Mouse (Mus musculus) kidney, adult 11 months (tissue): Measurements from ENCODE around the gene Casq1.
"Not testable (repeated sequence)": the region's sequence is repeated elsewhere in the genome, so short reads cannot be mapped to it uniquely, and the experiment has no call there.

ENCODE experiments used
- DNase-seq: peaks from one replicate; pipeline ENCODE4 v3.0.0; 2022

Casq1 gene

DNA sequence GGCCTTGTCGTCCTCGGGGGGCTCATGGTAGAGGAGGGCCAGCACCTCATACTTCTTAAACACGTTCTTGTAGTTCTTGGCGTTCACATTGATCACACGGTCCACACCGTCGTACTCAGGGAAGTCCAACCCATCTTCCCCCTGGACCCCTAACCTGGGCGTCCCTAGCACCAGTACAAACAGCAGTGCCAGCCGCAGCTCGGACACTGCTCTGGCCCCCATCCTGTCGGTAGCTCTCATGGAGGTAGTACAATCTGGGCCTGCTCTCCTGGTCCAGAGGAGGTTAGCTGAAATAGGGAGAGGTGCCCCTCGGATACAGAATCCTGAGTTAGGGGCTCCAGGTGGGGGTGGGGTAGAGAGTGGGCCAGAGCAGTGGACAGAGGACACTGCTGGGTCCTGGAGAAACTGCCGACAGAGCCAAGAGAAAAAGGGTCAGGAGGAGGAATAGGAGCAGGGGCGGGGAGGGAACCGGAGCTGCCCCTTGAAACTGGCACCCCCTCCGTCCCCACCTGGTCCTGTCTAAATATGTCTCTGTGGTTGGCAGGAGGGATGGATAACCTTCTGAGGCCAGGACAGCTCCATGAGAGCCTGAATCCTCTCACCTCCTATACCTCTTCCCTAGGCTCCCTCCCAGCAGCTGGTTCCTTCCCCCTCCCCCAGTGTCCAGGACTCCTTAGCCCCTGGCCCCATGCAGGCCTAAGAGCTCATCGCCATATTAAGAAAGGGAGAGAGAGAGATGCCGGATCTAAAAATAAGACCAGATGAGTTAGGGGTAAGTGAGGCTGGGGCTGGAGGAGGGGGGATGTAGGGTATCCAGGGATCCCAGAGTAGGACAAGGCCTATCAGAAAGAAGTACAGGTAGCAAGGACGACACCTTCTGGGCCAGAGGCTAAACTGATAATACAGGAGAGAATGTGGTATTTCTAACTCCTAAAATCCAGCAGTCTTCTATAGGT, at the start of gene Casq1:
Gene Casq1 (minus strand): TSS at position 418 of the 956 bp plus-strand sequence.
- no peak for DNase-seq

DNA sequence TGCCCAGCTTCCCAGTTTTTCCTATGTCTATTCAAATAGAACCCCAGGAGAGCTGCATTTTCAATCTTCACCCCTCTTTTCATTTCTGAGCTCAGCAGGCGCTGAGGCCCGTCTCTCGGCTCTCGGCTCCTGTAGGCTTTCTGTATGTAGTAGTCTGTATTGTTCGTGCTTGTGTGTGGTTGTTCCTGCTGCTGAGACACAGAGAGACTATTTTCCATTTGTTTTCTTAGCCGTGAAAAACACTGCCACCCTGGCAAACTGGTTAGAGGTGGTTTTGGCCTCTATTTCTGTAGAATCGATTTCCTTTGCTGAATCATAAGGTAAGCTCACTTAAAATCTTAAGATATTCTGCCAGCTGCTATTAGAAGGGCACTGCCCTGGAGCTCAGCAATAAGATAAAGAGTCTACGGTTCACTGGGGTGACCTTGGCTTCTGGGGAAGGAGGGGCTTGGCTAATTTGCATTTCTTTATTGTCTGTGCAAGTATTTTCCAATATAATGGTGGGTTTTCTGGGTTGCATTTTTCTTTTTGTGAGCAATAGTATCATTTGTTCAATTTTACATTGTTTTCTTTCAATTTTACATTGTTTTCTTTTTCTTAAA, 41.9 kb upstream of the Casq1 start, which contains the start of gene Igsf8:
Gene Igsf8 (plus strand): TSS at position 165 of the 602 bp plus-strand sequence.
- no peak for DNase-seq

DNA sequence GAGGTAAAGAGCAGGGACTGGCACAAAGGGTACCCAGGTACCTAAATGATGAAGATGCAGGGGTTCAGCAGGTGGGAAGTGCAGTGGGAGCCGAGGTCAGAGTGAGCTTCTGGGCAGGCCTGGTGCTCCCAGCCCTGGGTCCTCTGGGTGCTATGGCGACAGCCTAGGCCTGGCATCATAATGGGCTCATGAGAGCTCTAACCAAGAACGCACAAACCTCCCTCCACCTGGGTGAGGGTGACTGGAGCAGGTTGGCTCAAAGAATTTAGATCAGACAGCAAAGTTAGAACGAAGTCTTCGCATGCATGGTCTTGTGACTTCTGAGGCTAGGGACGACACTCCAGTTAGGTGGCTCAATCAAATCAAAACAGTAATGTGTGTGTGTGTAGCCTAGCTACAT, 38.6 kb upstream of the Casq1 start, which contains the start of gene Atp1a4:
Gene Atp1a4 (minus strand): TSS at position 101 of the 400 bp plus-strand sequence.
- no peak for DNase-seq

DNA sequence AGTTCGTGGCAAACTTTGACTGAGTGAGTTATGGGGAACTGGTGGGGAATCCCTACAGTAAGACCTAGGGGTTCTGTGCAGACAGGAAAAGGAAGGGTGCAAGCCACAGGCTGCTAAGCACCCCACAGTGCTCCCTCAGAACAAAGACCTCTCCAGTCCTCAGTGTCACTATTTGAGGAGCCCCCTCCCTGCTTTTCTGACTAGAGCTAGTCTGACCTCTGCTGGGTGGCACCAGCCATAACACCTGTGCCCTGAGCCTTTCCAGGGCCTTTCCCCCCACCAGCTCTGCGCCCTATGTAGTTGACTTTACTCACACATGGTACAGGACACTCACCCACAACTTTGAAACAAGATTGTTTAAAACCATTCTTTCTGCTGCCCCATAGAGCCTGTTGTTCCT, 28.0 kb upstream of the Casq1 start:
- DNase-seq = no peak

DNA sequence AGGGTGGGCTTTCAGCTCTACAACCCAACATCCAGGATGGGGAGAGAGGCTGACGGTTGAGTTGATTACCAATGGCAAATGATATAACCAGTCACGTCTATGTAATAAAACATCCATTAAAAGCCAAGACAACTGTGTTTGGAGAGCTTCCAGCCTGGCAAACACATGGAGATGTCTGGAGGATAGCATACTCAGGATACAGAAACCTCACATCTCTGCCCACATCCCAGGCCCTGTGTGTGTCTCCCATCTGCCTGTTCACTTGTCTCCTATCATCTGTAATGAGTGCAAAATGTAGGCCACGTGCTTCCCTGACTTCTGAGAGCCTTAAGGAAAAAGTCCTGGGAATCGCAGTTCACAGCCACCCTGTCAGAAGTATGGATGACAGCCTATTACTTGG, 27.5 kb upstream of the Casq1 start:
- no peak for DNase-seq

DNA sequence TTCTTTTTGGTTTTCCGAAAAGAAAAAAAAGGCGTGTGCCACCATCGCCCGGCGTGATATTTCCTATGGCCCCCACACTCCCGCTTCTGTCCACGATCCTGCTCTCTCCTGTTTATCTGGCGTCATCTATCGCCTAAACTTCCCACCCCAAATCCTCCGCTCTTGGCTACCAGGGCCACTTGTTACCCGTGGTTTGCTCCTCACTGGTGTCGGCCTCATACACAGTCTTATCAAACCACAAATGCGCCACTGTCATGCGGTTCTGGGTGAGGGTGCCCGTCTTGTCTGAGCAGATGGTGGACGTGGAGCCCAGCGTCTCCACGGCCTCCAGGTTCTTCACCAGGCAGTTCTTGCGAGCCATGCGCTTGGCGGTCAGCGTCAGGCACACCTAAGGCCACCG, 25.0 kb upstream of the Casq1 start:
- not testable (repeated sequence) for DNase-seq

DNA sequence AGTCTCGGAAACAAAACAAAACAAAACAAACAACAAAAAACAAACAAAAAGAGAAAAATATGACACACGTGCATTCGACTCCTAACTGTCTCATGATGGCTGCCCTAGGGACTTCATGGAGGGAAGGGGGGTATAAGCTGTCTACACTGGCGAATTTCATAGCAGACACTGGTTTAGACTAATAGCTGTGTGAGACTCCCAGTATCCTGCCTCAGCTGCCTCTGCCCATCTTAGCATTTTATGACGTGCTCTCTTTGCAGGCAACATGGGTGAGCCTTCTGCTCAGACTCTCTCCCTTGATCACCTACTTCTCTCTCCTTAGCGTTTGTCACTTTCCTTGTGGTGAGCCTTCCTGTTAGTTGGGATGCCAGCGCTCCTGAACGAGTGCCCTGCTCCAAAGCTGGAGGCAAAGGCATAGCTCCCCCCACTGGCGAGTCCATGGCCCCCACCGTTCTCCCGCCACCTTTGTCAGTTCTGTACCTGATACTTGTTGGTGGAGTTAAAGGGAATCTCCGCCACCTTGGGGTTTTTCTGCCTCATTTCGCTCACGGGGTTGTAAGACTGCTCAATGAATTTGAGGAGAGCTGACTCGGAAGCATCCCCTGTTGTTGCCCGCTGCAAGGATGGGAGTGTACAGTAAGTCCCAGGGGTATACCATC, 24.0 kb upstream of the Casq1 start:
- DNase-seq = no peak

DNA sequence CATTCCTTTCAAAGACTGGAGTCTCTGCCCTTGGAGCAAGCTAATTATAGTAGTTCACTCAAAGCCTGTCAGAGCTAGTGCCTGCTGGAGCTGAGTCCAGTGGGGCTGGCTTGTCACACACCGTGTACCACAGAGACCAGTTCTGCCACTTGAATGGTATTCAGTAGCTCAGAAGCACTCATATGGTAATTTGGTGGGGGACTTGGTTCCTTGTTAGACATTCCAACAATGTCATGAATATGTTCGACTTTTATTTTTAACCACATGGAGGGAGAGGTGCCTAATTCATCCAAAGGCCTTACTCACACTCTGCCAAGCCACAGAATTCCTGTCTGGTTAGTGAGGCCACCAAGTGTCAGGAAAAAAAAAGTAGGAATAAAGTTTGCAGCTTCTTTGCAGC, 22.7 kb upstream of the Casq1 start:
- peak; percentile 88 for DNase-seq

DNA sequence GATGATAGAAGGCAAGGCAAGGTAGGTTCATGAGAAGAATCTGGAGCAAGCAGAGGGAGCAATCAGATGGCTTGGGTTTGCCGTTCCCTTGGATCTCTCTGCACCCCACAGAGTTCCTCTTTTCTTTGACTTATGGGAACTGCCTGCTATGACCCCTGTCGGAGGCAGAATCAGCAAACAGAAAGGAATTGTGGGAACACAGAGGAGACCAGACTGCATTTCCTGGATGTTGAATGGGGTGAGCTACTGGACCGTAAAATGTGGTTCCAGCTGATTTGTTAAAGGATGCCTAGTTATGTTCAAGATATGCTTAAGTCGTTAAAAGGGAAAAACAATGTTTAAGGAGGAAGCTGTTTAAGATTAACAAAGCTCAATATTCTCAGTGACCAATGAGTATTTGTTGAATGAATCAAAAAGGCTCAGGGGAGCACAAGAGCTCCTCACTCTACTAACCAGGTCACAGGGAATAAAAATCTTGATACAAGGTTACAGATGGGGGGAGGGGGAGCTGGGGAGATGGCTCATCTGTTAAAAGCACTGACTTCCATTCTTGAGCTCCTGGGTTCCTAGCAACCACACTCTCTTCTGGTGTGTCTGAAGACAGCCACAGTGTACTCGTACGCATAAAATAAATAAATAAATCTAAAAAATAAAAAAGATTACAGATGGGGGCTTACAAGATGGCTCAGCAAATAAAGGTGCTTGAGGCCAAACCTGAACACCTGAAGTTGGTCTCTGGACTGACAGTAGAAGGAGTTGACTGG, 21.5 kb upstream of the Casq1 start:
- peak; percentile 44 for DNase-seq

DNA sequence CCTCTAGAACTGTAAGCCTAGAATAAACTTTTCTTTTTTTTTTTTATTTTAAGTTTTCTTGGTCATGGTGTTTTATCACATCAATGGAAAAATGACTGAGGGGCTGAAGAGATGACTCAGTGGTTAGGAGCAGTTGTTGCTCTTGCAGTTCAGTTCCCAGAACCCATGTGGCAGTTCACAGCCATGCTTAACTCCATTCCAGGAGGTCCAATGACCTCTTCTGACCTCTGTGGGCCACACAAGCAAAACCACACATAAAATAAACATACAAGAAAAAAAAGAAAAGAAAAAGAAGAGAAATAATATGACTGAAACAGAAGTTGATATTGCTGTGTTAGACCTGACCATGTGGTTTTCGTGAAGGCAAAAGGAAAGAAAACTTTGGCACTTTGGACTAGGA, 9.5 kb upstream of the Casq1 start:
- no peak for DNase-seq

DNA sequence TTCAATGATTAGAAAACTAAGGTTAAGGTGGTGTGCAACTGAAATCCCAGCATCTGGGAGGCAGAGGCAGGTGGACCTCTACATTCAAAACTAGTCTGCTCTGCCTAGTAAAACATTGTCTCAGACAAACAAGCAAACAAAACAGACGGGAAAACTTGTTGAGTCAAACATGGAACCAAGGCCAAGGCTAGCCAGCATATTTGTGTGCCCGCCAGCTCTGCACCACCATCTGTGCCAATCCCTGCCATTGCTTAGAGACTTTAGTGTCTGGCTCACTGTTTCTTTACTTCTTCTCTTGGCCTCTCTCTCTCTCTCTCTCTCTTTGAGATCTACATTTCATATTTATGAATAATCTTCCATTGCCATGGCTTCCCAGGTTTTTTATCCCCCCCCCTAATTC, 8.5 kb upstream of the Casq1 start:
- DNase-seq = no peak

DNA sequence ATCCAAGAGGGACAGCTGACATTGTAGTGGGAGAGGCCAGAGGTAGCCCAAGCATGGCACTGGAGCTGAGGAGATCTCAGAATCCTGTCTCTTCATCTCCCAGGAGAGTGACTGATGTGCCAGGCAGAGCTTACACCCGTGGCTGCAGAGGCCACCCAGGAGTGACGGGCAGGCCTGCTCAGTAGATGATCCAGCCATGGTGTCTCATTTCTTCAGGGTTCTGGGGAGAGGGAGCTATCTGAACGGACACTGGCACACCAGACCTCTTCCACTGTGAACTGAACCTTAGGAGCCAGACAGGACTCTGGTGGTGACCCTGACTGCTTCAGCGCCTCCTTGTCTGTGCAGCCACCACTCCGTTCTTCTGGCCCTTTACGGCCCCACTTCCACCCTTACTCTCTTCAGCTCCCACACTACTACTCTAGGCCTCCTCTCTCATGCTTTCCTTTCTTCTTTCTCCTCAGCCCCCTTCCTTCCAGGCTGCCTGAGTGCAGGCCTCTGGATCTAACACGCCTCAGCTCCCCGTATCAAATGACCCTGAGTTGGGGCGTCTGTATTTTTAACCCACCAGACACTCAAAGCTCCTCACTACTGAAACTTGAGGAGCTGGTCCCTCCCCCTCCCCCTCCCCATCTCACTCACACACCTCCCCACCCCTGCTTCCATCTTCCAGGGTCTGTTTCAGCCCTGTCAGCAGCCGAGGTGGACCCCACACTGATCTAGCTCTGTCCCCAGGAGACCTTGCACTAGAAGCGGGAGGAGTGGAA, 1.8 kb upstream of the Casq1 start:
- DNase-seq = no peak

DNA sequence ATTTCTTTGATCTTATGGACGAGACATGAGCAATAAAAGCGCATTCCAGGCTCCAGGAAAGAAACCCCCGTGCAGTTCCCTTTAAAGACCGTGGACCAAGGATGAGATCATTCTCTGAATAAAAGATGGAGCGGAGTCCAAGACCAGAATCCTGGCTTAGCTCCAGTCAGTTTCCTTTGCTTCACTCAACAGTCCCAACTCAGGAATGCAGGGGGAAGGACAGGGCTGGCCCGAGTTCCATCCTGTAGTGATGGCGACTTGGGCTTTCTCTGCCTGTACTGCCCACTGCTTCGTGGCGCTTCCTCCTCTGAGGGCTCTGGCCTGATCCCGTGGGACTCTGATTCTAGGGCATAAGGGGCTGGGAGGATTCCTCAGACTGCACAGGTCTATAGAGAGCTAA, 746 bp upstream of the Casq1 start:
- DNase-seq = peak; percentile 76

DNA sequence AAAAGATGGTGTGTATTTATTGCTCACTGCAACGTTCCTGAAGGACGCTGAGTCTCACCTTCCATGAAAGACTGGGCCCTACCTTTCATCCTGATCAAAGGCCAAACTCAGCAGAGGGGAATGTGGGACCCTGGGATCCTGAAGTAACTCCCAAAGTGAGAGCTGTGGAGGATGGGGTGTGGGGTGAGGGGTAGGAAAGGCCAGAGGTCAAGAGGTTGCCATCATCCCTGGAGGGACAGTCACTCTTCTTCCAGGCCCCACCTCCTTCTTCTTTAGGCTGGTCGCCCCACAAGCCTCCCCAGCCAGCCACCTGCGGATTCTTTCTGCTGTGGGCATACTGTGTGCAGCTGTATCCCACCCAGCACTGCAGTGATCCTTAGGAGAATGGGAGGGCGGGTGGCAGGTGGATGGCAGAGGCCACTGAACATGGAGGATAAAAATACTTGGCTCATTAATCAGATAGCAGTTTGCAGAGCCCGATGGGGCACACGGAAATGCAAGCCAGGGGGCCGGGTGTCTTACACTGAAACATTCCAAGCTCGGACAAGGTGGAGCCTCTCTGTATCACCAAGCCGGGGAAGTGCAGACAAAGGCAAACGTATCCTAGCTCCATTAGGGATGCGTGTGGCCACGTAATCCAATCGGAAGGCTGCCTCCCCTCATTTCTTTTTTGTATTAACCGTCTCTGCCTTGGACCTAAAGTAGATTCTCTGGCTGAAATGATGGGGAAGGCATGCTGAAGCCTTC, 1.3 kb downstream of the Casq1 start:
- DNase-seq = no peak

DNA sequence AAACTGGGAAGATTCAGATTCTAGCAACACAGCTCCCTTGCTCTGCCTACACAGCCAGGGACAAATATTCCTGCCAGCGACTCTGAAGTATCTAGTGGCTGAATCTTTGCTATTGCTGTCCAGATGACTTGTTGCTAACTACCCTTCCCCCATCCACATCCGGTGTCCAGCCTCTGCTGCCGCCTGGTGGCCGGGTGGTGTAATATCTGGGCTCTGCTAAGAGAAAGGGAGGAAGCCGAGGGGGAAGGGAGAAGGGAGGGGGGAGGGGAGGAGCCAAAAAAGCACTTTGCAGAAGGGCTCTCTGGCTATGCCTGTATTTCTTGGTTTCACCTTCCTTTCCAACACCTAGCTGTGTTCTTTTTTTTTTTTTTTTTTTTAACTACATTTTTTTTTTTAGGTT, 2.5 kb downstream of the Casq1 start:
- peak; percentile 89 for DNase-seq

DNA sequence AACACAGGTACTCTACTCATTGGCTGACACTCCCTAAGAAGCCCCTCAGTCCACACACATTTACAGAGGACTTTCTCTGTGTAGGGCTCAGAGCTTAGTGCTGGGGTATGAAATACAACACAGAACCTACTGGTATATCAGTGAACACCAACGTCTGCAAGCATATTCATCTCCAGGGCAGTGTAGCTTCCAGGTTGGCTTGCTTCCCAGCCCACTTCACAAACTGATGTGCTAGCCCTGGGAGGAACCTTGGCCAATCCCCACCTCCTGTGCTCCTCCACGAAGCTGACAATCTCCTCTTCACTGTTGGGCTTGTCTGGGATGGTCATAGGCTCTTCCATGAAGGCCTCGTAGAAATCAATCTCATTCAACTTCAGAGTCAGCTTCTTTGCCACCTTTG, 4.9 kb downstream of the Casq1 start:
- DNase-seq = no peak

DNA sequence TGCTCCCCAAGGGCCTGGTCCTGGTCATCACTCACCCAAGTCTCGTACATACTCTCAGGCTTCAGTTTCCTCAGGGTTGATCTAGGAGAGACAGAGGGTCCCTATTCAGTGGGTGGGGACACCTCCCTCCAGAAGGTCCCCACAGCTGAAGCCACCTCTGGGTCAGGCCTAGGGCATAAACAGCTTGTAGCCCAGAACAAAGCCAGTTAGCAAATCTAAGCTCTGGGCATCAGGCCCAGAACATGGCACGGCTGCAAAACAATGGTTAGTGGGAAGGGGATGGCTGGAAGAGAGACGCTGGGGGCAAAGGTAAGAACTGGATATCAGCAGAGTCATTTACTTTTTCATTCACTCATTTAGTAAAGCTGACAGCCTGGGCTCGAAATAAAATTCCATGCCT, 5.9 kb downstream of the Casq1 start:
- DNase-seq = no peak

DNA sequence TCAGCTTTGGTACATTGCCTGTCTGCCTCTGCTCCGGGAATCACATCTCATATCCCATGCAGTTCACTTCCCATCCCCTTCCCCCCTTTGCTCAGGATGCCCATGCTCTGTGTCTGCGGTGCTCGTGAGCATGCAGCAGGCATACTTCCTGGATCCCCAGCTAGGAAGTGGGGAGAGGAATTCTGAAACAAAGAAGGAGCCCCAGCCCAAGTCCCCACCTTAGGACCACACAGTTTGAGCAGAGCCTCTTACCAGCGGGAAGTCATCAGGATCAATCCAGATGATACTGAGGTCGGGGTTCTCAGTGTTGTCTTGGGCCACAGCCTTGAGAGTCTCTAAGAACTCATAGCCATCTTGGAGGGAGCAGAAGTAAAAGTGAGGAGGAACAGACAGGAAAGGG, 6.9 kb downstream of the Casq1 start:
- no peak for DNase-seq

DNA sequence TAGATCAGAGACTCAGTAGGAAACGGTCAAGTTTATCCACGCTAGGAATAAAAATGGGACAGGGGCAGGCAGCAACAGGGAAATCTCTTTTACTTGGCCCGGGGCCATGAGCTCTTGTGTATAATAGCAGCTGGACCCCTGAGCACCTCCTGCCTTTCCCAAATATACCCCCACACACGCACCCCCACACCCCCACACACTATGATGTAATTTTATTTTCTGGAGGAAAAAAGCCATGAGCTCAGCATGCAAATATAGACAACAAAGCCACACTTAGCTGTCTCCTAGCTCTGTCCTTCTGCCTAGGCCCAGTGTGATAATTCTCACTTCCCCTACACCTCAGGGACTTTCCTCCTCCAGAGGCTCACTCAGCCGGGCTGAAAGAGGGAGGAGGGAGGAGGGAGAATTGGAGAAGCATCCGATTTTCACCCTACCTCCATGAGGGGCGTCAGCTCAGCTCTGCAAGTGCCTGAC, 12.5 kb downstream of the Casq1 start:
- DNase-seq = no peak

DNA sequence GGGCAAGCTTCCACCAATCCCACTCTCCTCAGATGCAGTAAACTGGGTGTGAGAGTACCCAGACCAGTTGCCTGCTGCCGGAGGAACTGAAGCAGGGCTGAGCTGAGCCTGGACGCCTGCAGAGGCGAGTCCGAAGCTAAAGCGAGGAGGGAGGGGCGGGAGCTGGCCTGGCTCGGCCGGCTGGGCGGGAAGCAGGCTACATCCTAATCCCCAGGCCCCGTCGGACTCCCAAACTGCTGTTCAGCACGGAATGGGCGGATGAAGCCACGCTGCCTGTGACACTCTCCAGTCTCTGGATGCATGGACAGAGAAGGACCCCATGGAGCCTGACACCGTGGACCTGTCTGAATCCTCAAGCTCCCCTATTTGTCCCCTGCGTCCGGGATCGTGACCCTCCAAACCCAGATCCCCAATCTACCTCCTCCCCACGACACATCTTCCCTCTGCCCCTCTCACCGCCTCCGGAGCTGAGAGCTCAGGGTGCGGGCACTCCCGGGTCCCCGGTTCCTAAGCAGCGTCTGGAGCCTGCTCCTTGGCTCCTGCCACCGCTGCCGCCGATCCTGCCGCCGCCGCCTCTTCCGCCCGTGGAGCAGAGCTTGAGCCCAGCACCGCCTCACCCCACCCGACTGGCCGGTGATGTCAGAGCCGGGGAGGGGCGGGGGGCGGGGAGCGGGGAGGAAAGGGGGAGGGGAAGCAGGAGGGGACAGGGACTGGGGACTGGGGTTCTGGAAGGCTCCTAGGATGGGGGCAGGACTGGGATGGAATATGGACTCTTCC, 13.3 kb downstream of the Casq1 start, which contains the start of gene Pea15a:
Gene Pea15a (minus strand): TSS at position 664 of the 777 bp plus-strand sequence.
- DNase-seq = peak; percentile 79
